Mouse (Mus musculus) forebrain, embryonic 11.5 days (tissue): ENCODE measurements around the gene Hmcn1. TPM values are rescaled to one million over a fixed set of nuclear protein-coding genes. Genes with fewer than 3 reads are reported as not detected.

Experiments used
- ATAC-seq: fragments of 200-750 bp; cut with Nextera tagmentation; replicated peaks from 2 replicates; pipeline ENCODE4 v1.8.0; 2017; ENCODE audit warnings: moderate TSS enrichment; ENCODE audit not compliant: low FRiP score
- DNase-seq: peaks from one replicate; pipeline ENCODE4 v3.0.0-alpha.2; 2017; ENCODE audit warnings: low spot score
- H3K27ac ChIP-seq: fragments of 300-500 bp; sonication (generic); 2 replicates; pipeline ENCODE4 v1.5.1; 2014; ENCODE audit warnings: low read depth, low read length
- H3K27me3 ChIP-seq: fragments of 300-500 bp; sonication (generic); 2 replicates; pipeline ENCODE4 v1.6.1; 2014; ENCODE audit warnings: mild to moderate bottlenecking, low read length, mixed read lengths; ENCODE audit not compliant: control insufficient read depth, insufficient read depth
- H3K36me3 ChIP-seq: fragments of 300-500 bp; sonication (generic); 2 replicates; pipeline ENCODE4 v1.6.1; 2014; ENCODE audit warnings: mild to moderate bottlenecking, low read length, moderate library complexity, mixed read lengths; ENCODE audit not compliant: control insufficient read depth, insufficient read depth
- H3K4me1 ChIP-seq: fragments of 300-500 bp; sonication (generic); replicated peaks from 2 replicates; pipeline ENCODE4 v1.6.1; 2014; ENCODE audit warnings: low read length, mixed read lengths; ENCODE audit not compliant: control insufficient read depth, insufficient read depth
- H3K4me2 ChIP-seq: fragments of 300-500 bp; sonication (generic); 2 replicates; pipeline ENCODE4 v1.6.1; 2014; ENCODE audit warnings: low read depth, mild to moderate bottlenecking, low read length, moderate library complexity, mixed read lengths; ENCODE audit not compliant: severe bottlenecking
- H3K4me3 ChIP-seq: fragments of 300-500 bp; sonication (generic); 2 replicates; pipeline ENCODE4 v1.5.1; 2014; ENCODE audit warnings: low read depth, low read length
- H3K9ac ChIP-seq: fragments of 300-500 bp; sonication (generic); 2 replicates; pipeline ENCODE4 v1.6.1; 2014; ENCODE audit warnings: low read length
- H3K9me3 ChIP-seq: fragments of 300-500 bp; sonication (generic); 2 replicates; pipeline ENCODE4 v1.6.1; 2016; ENCODE audit warnings: low read length, mixed read lengths; ENCODE audit not compliant: control insufficient read depth
- WGBS: fragments of 180-500 bp; shearing (Covaris S2); extraction: QIAGEN DNeasy Blood & Tissue Kit; methylation state at CpG from one replicate; pipeline ENCODE4 v1.1.7; 2014; 5-methylcytosine and 5-hydroxymethylcytosine counted together
- polyA plus RNA-seq: library from polyadenylated mRNA; unstranded; fragments of >200 nt; fragmentation: Nextera tagmentation; extraction: Ambion mirVana; gene quantifications from 2 replicates; pipeline ENCODE4 v1.2.1, GENCODE M21; 2014

The Hmcn1 gene
- polyA plus RNA-seq, 1 experiment from 2014 or later: 12.1 TPM

DNA sequence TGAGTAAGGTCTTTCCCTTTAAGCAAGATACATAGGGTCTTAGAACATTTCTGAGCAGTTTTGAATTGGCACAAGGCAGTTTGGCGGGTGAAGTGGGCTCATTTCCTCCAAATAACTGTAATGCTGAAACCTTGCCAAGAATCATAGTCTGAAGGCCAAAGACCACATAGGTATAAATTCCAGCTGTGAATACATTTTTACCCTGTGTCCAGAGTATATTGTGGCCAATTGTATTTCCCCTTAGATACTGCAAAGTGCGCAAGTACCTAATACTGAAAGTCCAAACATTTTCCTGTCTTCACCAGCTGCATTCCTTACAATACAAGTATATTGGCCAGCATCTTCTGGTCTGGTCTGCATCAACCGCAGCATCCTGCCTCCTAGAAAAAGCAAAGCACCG, 312.9 kb downstream of the Hmcn1 start:
- Histone ChIP-seq H3K9me3 (no peaks in the 10 kb centered on the region), H3K4me2 (no peak overlapping the region), H3K4me3 (no peak overlapping the region), H3K9ac (no peak overlapping the region), H3K27ac (no peak overlapping the region), H3K4me1 (no peaks in the 10 kb centered on the region), H3K27me3 (no peaks in the 10 kb centered on the region), H3K36me3 (no peaks in the 10 kb centered on the region)
- ATAC-seq (no peak), DNase-seq (no peak)
- 82% methylated on average over 4 of the region's 4 CpGs for WGBS

DNA sequence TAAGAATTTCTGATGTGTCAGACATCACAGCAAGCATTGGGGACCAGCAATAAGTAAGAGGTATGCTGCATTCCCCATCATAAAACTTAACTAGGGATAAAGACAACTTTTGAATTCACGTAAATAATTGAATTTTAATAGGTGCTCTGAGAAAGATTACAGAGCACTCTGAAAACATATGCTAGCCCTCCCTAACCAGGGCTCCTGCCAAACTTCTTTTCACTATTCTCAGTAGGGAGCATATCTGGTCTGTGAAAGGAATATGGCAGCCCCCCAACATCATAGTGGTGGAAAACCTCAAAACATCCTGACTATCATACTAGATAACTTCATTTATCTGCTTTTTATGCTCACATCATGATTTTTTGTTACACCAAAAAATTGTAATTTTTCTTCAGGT, 347.9 kb downstream of the Hmcn1 start:
- H3K36me3 ChIP-seq: no peaks in the 10 kb centered on the region
- ATAC-seq (no peak), DNase-seq (no peak)
- H3K4me3 ChIP-seq: no peak overlapping the region
- no peaks in the 10 kb centered on the region for H3K9me3 ChIP-seq
- no peaks in the 10 kb centered on the region for H3K27me3 ChIP-seq
- no peak overlapping the region for H3K9ac ChIP-seq
- no peak overlapping the region for H3K27ac ChIP-seq
- no peaks in the 10 kb centered on the region for H3K4me1 ChIP-seq
- WGBS: 93% methylated on average over 1 of the region's 1 CpGs
- no peak overlapping the region for H3K4me2 ChIP-seq

GRCm38 (mm10) chr1:150639522-150639921, 353.7 kb downstream of the Hmcn1 start:
- Histone ChIP-seq H3K36me3 (no peaks in the 10 kb centered on the region), H3K4me3 (no peak overlapping the region), H3K9ac (no peak overlapping the region), H3K4me2 (no peak overlapping the region), H3K9me3 (no peaks in the 10 kb centered on the region), H3K4me1 (no peaks in the 10 kb centered on the region), H3K27ac (no peak overlapping the region), H3K27me3 (no peaks in the 10 kb centered on the region)
- 68% methylated on average over 6 of the region's 6 CpGs for WGBS
- DNase-seq: no peak
- ATAC-seq: no peak

- Histone ChIP-seq H3K9ac (no peak overlapping the region), H3K4me1 (no peaks in the 10 kb centered on the region), H3K4me2 (no peak overlapping the region), H3K4me3 (no peak overlapping the region), H3K36me3 (no peaks in the 10 kb centered on the region), H3K27ac (no peak overlapping the region), H3K9me3 (no peaks in the 10 kb centered on the region), H3K27me3 (no peaks in the 10 kb centered on the region)
- ATAC-seq: no peak
- 77% methylated on average over 4 of the region's 4 CpGs for WGBS
- no peak for DNase-seq
Observed at GRCm38 (mm10) chr1:150632506-150632905, 360.7 kb downstream of the Hmcn1 start.

- no peak overlapping the region for H3K9ac ChIP-seq
- WGBS: 88% methylated on average over 3 of the region's 3 CpGs
- H3K27me3 ChIP-seq: no peaks in the 10 kb centered on the region
- no peaks in the 10 kb centered on the region for H3K36me3 ChIP-seq
- DNase-seq (no peak), ATAC-seq (no peak)
- H3K27ac ChIP-seq: no peak overlapping the region
- H3K4me2 ChIP-seq: no peak overlapping the region
- H3K4me1 ChIP-seq: no peaks in the 10 kb centered on the region
- H3K9me3 ChIP-seq: no peaks in the 10 kb centered on the region
- no peak overlapping the region for H3K4me3 ChIP-seq
Observed at GRCm38 (mm10) chr1:150631856-150632171, 361.4 kb downstream of the Hmcn1 start.

GRCm38 (mm10) chr1:150631035-150631855, 362.0 kb downstream of the Hmcn1 start:
- WGBS: 74% methylated on average over 17 of the region's 17 CpGs
- Histone ChIP-seq H3K27me3 (no peaks in the 10 kb centered on the region), H3K4me2 (no peak overlapping the region), H3K4me1 (no peaks in the 10 kb centered on the region), H3K27ac (no peak overlapping the region), H3K36me3 (no peaks in the 10 kb centered on the region), H3K4me3 (no peak overlapping the region), H3K9ac (no peak overlapping the region), H3K9me3 (no peaks in the 10 kb centered on the region)
- DNase-seq (no peak), ATAC-seq (no peak)

DNA sequence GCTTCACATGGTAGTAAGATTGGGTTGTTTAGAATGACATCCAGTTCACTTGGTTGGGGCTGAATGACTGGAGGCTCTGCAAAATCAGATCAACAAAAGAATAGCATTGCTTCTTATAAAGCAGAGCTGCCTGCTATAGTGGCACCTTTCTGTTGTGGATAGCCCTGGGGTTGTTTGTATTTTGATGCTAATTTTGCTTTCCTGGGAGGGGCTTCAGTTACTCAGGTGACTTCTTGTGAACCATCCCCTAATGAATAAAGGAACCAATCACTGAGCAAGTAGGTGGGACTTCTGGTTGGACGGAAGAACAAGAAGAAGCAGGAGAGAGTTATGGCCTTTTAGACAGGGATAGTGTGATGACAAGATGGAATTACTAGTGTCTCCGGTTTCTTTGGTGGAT, 370.0 kb downstream of the Hmcn1 start:
- Histone ChIP-seq H3K4me2 (no peak overlapping the region), H3K9ac (no peak overlapping the region), H3K9me3 (no peaks in the 10 kb centered on the region), H3K4me1 (no peaks in the 10 kb centered on the region), H3K27me3 (no peaks in the 10 kb centered on the region), H3K4me3 (no peak overlapping the region), H3K27ac (no peak overlapping the region), H3K36me3 (no peaks in the 10 kb centered on the region)
- ATAC-seq (no peak), DNase-seq (no peak)
- WGBS: 91% methylated on average over 2 of the region's 2 CpGs

DNA sequence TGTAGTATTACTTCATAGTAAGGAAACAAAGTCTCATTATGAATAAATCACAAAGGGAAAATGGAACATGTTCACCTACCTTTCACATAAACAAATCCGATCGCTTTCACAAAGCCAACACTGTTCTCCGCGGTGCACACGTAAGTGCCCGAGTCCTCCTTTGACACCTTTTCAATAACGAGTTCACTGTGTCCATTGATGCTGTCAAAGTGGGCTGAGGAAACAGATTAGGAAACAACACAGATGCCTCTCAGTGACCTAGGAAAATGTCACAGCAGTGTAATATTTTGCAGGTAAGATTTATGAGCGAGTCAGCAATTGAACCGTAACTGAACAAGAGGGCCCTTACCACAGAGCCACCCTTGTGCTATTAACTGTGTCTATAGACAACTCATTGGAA, 382.7 kb downstream of the Hmcn1 start:
- Histone ChIP-seq H3K4me3 (no peak overlapping the region), H3K36me3 (no peaks in the 10 kb centered on the region), H3K9ac (no peak overlapping the region), H3K27ac (no peak overlapping the region), H3K4me1 (no peaks in the 10 kb centered on the region), H3K27me3 (no peaks in the 10 kb centered on the region), H3K4me2 (no peak overlapping the region), H3K9me3 (no peaks in the 10 kb centered on the region)
- DNase-seq (no peak), ATAC-seq (no peak)
- 71% methylated on average over 9 of the region's 9 CpGs for WGBS

DNA sequence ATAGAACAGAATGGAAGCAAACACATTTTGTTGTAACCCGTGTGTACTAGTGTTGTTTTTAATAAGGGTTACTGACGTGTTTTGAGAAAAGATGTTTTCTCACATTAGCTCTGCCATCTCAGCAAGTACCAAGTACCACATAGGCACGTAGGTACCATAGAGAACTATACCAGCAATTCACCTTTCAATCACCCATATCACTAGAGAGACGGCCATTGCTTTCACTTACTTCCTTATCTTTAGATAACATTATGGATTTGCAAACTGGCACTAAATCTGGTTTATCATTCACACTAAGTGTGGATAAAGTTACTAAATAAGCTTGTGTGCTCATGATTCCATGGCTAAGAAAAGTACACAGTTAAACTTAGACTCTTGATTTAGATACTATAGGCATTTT, 387.1 kb downstream of the Hmcn1 start:
- H3K36me3 ChIP-seq: no peaks in the 10 kb centered on the region
- 90% methylated on average over 4 of the region's 4 CpGs for WGBS
- ATAC-seq (no peak), DNase-seq (no peak)
- no peak overlapping the region for H3K27ac ChIP-seq
- H3K9ac ChIP-seq: no peak overlapping the region
- H3K4me3 ChIP-seq: no peak overlapping the region
- H3K27me3 ChIP-seq: no peaks in the 10 kb centered on the region
- no peak overlapping the region for H3K4me2 ChIP-seq
- H3K4me1 ChIP-seq: no peaks in the 10 kb centered on the region
- H3K9me3 ChIP-seq: no peaks in the 10 kb centered on the region
